Mouse (Mus musculus) spleen, adult 2 months (tissue): ENCODE results near the gene Dnaic1.

Experiments
- CTCF ChIP-seq: fragments of 200-500 bp; IDR thresholded peaks from 2 replicates; pipeline ENCODE4 v1.5.1; 2011; ENCODE audit warnings: mild to moderate bottlenecking, inconsistent platforms; ENCODE audit not compliant: insufficient read depth, insufficient read length, insufficient replicate concordance; ENCODE audit errors: extremely low read depth
- POLR2A ChIP-seq: fragments of 200-500 bp; IDR thresholded peaks from 2 replicates; pipeline ENCODE4 v1.6.1; 2011; ENCODE audit warnings: low read depth, low read length, inconsistent platforms

DNA sequence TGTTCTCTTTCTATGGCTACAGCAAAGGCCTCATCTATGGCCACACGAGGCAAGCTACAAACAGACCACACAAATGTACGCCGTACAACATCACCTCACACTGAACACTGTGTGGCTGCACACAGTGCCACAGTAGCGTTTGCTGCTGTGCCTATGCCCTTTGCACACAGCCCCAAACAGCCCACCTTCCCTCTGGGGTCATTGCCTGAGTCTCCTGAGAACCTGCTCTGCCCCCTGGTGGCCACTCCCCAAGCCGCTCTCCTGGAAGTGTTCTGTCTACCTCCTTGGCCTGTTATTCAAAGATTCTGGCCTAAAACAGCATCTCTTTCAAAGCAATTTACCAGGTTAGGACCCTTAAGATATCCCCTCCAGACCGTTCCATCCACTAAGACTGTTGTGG lies 83.7 kb downstream of the Dnaic1 start:
- TF ChIP-seq CTCF (peak; percentile 53; the same call in 1 of the 2 replicates), POLR2A (no peak)
